Mouse (Mus musculus) naive thymus-derived CD4-positive, alpha-beta T cell, adult 2 months (primary cell): ENCODE measurements at regions not wholly inside any gene's neighbourhood (a gene's known extent, or its start where the extent isn't known, plus 50 kb on each side); places are given as distances from the start of the nearest gene placed in this dataset.
A peak's percentile ranks its signal among the peaks of the same experiment; 100 is the strongest.

ENCODE experiments used
- DNase-seq: peaks from one replicate; pipeline ENCODE4 v3.0.0-alpha.2; 2011; ENCODE audit warnings: low read depth

DNA sequence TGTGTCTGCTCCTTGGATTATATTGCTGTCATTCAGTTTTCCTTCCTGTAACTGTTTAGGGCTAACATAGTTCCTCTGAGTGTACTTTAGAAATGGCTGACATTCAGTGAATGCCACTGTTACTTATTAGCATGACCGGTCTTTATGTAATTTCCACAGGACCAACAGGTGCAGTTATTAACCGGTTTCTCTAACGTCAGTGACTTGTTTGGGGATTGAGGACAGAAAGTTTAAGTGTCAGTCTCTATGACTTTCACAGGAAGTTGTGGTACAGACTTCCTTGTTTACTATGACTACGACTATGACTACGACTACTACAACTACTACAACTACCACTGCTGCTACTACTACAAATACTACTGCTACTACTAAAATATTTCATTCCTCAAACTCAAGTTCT lies 170.4 kb upstream of the Ptger4 start:
- peak; percentile 71 for DNase-seq

DNA sequence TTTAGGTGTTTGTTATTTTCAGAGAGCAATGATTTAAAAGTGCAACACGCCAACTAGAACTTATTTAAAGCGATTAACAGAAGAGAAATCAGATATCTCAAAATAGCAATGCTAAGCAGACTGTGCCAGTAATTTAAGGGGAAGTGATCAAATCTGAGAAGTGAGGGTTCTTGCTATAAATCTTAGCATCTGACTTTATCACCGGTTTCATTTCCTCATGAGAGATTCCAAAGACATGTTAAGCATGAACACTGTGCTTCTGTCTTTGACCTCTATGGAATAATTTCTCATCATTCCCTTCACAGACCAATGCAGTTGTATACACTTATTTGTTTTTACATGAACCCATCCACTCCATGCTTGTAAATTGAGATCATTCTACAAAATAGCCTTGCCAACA lies 172.0 kb upstream of the Ptger4 start:
- no peak for DNase-seq

DNA sequence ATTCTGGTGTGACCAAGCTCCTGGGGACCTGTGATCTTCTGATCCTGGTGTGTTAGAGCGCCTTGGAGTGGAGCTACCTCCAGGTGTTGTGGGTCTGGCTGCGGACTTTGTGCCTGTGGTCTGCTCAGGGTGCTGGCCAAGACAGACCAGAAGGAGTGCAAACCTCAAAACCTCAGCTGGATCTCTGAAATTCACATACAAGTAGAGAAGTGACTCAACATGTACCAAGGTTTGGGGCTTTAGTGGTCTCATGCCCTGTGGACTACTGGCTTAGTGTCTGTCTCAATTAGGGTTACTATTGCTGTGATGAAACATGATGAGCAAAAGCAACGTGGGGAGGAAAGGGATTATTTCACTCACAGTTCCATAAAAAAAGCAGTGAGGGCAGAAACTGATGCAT lies 182.7 kb upstream of the Ptger4 start:
- DNase-seq: no peak

DNA sequence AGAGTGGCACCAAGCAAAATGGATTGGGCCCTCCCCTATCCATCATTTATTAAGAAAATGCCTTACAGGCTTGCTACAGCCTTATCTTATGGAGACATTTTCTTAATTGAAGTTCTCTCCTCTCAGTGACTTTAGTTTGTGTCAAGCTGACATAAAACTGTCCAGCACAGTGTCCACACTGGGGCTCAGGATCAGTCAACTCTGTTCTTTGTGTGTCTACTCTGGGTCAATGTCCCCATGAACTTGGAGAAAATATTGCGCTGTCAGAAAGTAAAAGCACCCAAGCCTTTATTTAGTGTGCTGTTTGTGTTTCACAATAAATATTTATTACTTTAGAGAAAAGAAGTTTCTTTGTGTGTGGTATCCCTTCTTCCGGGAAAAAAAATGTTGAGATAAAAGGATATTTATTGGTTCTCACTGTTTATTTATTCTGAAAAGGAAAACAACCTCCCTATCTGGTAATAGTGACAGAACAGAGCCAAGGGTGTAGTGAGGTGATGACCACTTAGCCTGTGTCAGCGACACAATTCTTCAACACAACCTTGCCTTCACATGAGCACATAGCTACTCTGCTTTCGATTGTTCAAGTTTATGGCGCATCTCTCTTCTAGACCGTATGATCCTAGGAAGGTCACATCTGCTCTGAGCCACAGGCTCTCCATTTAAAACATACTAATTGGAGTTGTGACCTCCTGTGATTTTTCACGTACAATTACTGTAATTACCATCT lies 183.5 kb upstream of the Ptger4 start:
- no peak for DNase-seq

DNA sequence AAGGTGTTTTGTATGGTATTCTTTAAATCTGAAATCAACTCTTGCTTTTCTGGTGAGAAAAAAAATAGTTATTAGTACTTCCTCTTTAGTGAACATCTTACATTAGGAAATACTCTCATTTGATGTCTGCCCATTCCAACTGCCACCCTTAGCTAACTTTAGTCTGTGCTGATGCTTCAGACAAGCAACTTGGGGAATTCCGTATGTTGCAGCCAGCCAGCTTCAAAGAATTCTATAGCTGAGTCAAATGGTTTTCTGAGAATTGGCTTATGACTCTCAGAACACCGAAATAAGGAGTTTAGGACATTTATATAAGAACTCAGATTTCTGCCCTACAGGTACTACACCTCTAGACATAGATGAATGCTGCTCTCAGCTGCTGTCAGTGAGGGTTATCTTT lies 188.0 kb upstream of the Ptger4 start:
- DNase-seq: no peak

DNA sequence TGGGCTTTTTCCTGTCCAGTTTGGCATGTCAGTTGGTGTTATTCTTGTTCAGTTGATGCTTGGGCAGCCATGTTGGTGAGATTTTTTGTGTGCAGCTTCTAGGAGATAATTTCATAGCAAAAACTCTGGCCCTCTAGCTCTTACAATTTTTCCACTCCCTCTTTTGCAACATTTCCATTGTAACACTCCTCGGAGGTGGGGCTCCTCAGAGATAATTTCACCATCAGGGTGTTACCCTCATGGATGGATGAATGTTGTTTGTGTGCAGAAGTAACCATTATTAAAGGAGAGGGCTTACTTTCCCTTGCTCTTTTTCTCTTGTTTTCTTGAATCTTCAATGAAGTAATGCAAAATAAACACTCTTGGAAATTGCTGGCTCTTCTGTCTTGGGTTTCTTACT lies 193.0 kb upstream of the Ptger4 start:
- no peak for DNase-seq

DNA sequence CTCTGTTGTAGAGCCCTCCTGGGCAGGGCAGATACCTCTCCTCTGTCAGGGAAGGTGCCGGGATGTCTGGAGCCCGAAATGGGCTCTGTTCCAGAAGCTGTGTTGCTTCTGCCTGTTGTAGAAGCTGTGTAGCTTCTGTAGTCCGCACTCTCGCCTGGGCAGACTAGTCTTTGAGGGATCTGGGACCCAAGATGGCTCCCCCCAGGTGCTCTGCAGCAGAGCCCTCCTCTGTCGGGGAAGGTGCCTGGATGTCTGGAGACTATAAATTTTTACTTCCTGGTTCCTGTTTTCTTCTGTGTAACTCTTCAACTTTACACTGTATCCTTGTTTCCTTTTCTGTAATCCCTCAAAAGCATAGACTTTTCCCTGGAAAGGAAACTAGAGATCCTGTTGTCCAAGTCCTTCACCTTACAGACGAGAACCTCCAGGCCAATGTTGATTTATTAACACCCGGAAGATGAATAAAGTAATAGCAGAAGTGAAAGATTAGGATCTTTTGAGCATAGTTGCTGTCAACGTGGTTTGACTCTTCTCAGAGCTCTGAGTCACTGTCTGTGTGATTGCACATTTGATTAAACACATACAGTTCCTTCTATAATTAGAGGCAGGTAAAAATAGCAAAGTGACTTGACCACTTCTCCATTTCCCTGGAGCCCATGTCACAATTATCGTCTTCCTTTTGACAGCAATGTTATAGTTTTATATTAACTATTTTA lies 202.2 kb upstream of the Ptger4 start:
- peak; percentile 18 for DNase-seq

DNA sequence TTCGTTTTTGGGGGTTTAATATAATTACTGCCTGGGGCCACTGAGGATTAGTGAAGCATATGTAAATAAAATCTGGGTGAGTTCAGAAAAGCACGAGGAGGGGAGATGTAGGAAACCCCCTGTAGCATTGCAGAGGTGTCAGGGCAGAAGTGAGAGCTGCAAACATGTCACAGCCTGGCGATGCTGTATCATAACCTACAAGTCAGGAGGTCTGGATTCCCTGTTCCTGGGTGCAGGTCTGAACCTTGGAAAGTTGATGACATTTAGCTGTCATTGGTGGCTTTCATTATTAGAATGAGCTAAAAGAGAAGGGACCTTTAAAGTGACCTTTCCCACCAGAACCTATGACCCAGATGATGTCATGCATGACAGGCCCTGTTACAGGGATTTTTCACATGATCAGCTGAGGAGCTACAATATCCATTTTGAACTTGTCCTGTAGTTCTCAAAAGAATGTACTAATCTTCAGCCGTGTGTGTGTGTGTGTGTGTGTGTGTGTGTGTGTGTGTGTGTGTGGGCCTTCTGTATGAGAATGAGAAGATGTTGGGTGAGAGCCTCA lies 202.8 kb upstream of the Ptger4 start:
- peak; percentile 16 for DNase-seq

DNA sequence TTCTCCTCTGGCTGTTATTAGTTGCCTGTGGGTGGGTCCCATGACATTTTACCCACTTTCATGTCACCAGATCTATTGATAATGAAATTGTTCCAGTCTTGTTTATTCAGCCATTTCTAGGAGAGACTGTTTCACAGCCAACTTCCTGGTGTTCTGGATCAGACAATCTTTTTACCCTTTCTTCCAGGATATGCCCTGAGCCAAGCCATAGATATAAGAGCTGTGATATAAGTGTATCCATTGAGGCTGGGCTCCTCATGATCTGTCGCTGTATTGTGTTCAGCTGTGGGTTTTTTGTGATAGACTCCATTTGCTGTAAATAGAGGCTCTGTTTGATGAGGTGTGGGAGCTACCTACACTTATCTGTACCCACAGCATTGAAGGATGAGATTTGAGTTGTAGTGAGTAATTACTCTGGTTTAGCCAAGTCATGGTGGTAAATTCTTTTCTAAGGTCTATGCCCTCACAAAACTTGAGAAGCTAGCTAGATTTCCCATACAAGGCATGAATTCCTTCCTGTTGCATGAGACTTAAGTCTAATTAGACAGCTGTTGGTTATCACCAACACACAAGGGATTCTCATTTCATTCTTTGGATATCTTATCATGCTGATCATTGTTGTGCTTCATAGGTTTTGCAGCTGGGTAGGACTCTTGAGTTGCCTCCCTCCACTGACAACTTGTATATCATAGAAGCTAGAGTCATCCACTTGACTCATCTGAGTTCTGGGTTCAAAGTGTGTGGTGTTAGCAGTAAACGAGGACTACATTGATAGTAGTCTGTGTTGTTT lies 203.9 kb upstream of the Ptger4 start:
- no peak for DNase-seq

DNA sequence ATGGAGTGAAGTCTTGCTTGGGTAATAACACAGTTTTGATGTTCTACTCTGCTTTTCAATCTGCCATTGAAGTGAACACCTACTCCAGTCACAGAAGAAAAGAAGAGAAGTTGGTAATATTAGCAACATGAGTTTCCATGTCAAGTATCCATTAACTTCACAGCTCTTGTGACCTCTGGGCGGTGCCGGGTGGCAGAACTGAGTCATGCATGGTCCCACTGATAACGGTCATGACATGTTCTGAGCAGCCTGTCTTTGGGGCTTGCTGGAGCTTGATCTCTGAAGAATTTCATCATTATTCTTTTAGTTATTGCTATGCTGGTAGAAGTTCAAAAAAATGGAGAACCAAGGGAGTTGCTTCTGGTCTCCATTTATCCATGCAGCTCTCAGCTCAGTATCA lies 215.1 kb upstream of the Ptger4 start:
- DNase-seq: no peak

DNA sequence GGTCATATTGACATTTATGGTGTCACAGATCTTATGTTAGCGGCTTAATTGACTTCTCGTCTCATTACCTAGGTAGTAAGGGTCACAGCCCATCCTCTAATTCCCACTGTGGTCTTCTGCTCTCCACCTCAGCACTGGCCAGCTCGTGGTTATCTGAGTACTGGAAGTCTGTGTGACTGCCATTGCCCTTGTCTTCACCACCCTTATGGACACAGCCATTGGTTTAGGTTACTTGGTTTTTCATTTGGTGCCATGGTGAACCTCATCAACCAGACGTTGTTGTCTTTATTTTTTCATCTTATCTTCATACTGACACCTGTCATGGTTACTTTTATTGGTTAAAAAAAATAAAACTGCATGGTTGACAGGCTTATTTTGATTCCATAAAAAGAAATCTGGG lies 215.6 kb upstream of the Ptger4 start:
- DNase-seq: no peak

DNA sequence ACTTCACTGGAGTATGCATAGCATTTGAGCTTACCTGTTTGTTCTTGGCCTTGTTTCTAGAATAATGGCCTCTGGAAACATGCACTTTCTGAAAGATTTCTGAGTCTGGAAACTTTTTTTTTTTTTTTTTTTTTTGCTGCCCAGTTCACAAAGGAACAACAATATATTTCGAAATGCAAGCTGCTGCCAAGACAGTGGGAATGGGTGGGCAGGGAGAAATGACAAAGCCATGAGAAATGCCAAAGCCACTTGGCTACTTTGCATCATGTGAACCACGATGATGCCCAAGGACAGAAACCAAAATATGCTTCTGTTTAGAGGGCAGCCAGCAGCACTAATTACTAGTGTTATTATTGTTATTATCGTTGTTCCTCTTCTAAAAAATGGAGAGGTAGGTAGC lies 218.7 kb upstream of the Ptger4 start:
- no peak for DNase-seq

DNA sequence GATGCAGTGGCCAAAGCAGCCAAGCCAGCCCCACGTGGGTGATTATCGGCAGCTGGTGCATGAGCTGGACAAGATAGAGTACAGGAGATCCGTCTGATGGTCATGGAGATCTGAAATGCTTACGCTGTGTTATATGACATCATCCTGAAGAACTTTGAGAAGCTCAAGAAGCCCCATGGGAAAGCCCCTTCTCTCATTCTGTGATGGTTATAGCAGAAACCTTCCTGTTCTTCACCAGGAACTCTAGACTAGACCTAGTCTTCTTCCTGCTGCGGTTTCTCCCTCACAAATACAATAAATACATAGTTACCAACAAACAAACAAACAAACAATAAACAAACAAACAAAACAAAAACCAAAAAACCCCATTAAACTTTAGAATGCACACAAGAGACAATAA lies 220.7 kb upstream of the Ptger4 start:
- DNase-seq: no peak

DNA sequence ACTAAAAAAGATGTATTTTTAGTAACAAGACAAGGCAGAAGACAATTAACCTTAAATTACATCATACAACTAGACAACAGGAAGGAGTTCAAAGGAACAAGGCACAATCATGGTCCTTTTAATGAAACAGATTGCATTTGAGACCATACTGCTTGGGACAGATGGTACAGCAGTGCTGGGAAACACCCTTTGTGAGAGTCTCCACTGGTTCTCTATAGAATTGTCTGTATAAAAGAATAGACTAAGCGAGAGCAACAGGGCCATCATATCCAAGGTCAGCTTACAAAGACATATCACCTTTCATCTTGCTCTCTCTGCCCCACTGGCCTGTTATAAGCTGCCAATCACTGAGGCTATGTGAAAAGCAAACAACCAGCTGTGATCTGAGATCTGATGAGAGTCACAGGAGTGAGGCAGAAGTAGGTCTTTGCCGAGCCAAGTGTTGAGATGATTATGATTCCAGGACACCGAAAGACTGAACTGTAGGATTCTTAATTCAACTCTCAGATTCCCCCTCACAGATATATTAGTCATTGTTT lies 224.6 kb upstream of the Ptger4 start:
- no peak for DNase-seq

DNA sequence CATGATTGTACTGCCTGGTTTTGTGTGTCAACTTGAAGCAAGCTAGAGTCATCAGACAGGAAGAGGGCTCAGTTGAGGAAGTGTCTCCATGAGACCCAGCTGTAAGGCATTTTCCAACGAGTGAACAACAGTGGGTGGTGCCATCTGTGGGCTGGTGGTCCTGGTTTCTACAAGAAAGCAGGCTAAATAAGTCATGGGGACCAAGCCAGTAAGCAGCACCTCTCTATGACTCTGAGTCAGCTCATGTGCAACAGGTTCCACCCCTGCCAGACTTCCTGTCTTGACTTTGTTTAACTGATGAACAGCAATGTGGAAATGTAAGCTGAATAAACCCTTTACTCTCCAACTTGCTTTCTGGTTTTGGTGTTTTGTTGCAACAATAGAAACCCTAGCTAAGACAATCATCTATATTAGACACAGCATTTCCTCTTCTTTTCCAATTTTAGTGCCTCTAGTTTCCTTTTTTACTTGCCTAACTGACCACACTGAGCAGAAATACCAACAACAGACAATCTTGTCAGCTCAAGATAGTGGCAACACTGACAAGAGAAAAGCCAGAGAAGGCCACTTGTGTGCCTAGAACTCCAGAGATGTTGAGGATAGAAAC lies 231.5 kb upstream of the Ptger4 start:
- no peak for DNase-seq

DNA sequence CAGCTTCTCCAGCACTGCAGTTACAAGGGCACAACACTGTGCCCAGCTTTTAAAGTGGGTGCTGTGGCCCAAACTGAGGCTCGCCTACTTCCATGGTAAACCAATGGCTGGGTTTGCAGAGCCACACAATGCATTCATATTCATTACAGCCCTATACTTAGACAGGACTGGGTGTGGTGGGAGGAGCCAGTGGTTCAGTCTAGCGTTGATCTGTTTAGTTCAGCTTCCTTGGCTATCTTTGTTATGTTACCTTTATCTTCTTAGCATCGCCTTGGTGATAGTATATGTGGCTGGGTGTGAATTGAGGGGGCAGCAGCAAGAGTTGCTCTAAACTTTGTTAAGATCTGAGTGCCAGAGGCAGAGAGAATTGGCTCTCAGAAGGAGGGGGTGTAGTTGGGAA lies 249.3 kb upstream of the Ptger4 start:
- DNase-seq: no peak

DNA sequence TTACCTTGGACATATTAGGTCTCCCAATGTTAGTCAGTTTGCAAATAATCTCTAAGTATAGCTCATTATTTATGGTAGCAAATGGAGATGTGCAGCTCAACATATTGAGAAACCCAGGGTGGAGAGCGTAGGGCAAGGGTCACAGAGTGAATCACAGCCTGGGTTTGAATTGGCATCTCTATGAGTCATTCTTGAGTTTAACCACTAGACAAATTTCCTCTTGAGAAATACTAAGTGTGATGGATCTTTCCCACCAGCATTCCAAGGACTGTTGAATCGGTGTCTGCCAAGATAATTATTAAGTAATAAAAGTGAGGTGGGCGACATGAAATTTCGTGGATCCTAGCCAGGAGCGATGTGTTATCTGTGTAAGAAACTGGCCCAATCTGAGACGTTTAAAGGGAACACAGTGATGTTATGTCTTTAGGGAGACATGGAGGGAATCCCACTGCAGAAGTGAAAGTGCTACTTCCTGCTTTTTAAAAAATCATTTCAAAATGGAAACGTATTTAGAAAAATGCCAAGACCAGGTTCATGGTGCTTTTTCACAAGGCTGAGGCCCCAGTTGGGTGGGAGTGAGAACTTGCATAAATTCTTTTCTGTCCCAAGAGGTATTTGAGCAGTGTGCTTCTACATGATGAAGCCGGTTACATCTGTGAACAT lies 251.3 kb upstream of the Ptger4 start:
- no peak for DNase-seq

DNA sequence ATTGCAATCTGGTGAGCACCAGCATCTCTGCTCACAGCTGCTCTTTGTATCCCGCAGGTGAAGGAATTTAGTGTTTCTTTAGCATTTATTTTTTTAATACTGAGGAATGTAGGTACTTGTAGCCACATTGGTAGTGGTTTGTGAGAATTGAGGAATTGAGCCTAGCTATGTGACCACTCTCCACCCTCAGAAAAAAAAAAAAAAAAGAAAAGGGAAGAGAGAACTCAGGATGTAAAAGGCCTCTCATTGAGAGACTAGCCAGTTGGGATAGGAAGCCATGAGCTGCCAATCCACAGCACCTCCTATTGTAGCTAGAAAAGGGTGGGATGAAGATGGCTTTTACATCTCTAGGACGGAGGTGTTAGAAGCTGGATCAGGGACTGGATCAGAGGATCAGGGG lies 252.0 kb upstream of the Ptger4 start:
- no peak for DNase-seq

DNA sequence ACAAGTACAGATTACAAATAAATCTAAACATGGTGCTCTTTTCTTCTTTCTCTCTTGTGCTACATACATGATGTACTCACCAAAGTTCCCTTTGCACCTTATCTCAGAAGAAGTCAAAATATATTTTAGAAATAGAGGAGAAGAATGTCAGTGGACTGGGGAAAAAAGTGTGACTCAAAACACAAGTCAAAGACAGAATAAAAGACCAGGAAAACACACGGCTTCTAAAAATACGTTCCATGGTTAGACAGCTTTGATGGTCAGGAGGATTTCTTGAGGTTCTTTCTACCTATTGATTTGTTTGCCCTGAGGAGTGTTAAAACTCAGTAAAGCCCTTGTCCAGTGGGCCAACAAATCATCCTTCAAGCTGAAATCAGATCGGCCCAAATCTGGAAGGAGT lies 260.5 kb upstream of the Ptger4 start:
- no peak for DNase-seq

DNA sequence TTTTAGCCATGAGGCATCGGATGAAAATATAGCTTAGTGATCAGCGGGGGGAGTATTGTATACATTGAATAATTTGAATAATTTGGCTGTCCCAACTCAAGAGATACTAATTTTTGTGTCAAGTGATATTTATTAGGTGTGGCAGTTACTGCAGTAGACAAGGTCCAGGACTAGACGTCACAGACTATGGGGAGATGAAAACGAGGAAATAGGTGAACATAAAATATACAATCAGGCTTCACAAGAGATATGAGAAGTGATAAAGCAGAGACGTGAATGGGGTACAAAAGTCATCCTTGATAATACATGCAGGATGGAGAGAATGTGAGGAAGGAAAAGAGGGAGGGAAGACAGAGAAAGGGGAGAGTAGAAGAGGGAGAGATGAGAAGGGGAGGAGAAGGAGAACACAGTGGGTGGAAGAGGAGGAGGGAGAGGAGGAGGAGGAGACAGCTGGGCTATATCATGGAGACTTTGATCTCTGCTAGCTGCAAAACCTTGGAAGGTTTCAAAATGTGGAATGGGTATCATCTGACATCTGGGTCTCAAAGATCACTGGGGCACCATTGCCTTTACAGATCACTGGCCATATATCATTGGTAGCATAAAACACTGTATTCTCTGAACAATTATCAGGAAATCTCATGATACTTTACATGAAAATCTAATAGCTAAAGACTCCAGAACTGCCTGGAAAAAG lies 263.0 kb upstream of the Ptger4 start:
- no peak for DNase-seq

DNA sequence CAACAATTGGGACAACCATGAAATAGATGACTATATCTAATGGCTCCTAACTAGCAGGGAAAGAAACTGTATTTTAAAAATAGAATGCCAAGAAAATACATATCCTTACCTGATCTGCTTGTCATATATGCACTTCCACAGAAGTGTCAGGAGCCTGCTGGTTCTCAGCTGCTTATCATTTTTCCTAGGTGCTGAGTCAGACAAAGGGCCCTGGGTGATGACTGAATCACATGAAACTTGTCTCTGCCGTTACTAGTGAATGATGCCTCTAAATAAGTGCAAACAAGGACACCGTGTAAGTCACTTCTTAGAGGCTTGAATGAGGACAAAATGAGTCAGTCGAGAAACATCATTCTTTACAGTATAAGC lies 263.5 kb upstream of the Ptger4 start:
- DNase-seq: no peak
